Mouse (Mus musculus): ENCODE results near the gene Fcrlb. TPM values are rescaled to one million over a fixed set of nuclear protein-coding genes. Genes with fewer than 3 reads are reported as not detected.
"Not testable (repeated sequence)": the region's sequence is repeated elsewhere in the genome, so short reads cannot be mapped to it uniquely, and the experiment has no call there.

Fcrlb gene
- total RNA-seq (2015) = not detected in 2 replicates
- not detected in 2 replicates for total RNA-seq (2017)

- no peak for ATAC-seq (ENCODE audit: poor library complexity, severe bottlenecking)
Measured at GRCm38 (mm10) chr1:170912891-170913615, at the start of gene Fcrlb. TSS of gene Fcrlb (minus strand) at chr1:170912941.

- no peak for ATAC-seq (ENCODE audit: poor library complexity, severe bottlenecking)
Measured at GRCm38 (mm10) chr1:170962301-170962700, 49.6 kb upstream of the Fcrlb start.

GRCm38 (mm10) chr1:170961101-170961500 is 48.4 kb upstream of the Fcrlb start:
- no peak for ATAC-seq (ENCODE audit: poor library complexity, severe bottlenecking)

GRCm38 (mm10) chr1:170959791-170960190 is 47.0 kb upstream of the Fcrlb start:
- ATAC-seq (ENCODE audit: poor library complexity, severe bottlenecking) = peak; percentile 71

- ATAC-seq (ENCODE audit: poor library complexity, severe bottlenecking) = no peak
Measured at GRCm38 (mm10) chr1:170958225-170958624, 45.5 kb upstream of the Fcrlb start.

GRCm38 (mm10) chr1:170953192-170953591 is 40.5 kb upstream of the Fcrlb start:
- peak; percentile 92 for ATAC-seq (ENCODE audit: poor library complexity, severe bottlenecking)

- ATAC-seq (ENCODE audit: poor library complexity, severe bottlenecking) = peak; percentile 52
Measured at GRCm38 (mm10) chr1:170950772-170951171, 38.0 kb upstream of the Fcrlb start.

GRCm38 (mm10) chr1:170944908-170945307 is 32.2 kb upstream of the Fcrlb start:
- ATAC-seq (ENCODE audit: poor library complexity, severe bottlenecking) = not testable (repeated sequence)

- not testable (repeated sequence) for ATAC-seq (ENCODE audit: poor library complexity, severe bottlenecking)
Measured at GRCm38 (mm10) chr1:170944151-170944550, 31.4 kb upstream of the Fcrlb start.

- peak; percentile 79 for ATAC-seq (ENCODE audit: poor library complexity, severe bottlenecking)
Measured at GRCm38 (mm10) chr1:170939255-170939654, 26.5 kb upstream of the Fcrlb start.

- ATAC-seq (ENCODE audit: poor library complexity, severe bottlenecking) = peak; percentile 86
Measured at GRCm38 (mm10) chr1:170934383-170934782, 21.6 kb upstream of the Fcrlb start.

- ATAC-seq (ENCODE audit: poor library complexity, severe bottlenecking) = peak; percentile 39; the same call in 1 of the 2 replicates
Measured at GRCm38 (mm10) chr1:170933940-170934339, 21.2 kb upstream of the Fcrlb start.

GRCm38 (mm10) chr1:170933386-170933920 is 20.7 kb upstream of the Fcrlb start:
- ATAC-seq (ENCODE audit: poor library complexity, severe bottlenecking) = no peak

GRCm38 (mm10) chr1:170932043-170932442 is 19.3 kb upstream of the Fcrlb start:
- ATAC-seq (ENCODE audit: poor library complexity, severe bottlenecking) = peak; percentile 45; the same call in 1 of the 2 replicates

- ATAC-seq (ENCODE audit: poor library complexity, severe bottlenecking) = no peak
Measured at GRCm38 (mm10) chr1:170929245-170929644, 16.5 kb upstream of the Fcrlb start.

GRCm38 (mm10) chr1:170928467-170928866 is 15.7 kb upstream of the Fcrlb start:
- 0 out of 2 replicates have a peak, but pooled peaks have one; percentile 15 for ATAC-seq (ENCODE audit: poor library complexity, severe bottlenecking)

- ATAC-seq (ENCODE audit: poor library complexity, severe bottlenecking) = no peak
Measured at GRCm38 (mm10) chr1:170927378-170927777, 14.6 kb upstream of the Fcrlb start, which contains the start of gene Fcrla. TSS of gene Fcrla (minus strand) at chr1:170927583.

GRCm38 (mm10) chr1:170926941-170927340 is 14.2 kb upstream of the Fcrlb start:
- ATAC-seq (ENCODE audit: poor library complexity, severe bottlenecking) = no peak

GRCm38 (mm10) chr1:170924485-170924884 is 11.7 kb upstream of the Fcrlb start:
- ATAC-seq (ENCODE audit: poor library complexity, severe bottlenecking) = peak; percentile 98

GRCm38 (mm10) chr1:170919308-170919707 is 6.6 kb upstream of the Fcrlb start:
- peak; percentile 91 for ATAC-seq (ENCODE audit: poor library complexity, severe bottlenecking)

- no peak for ATAC-seq (ENCODE audit: poor library complexity, severe bottlenecking)
Measured at GRCm38 (mm10) chr1:170915657-170916056, 2.9 kb upstream of the Fcrlb start.
